Mouse (Mus musculus) heart, postnatal 25 days (tissue): ENCODE measurements around the gene Psg19. TPM values are rescaled to one million over a fixed set of nuclear protein-coding genes. Genes with fewer than 3 reads are reported as not detected.
"Not testable (repeated sequence)": the region's sequence is repeated elsewhere in the genome, so short reads cannot be mapped to it uniquely, and the experiment has no call there.

Experiments
- DNase-seq: peaks from one replicate; pipeline ENCODE4 v3.0.0; 2022; ENCODE audit warnings: low spot score
- intact Hi-C: fragments of 180-260 bp; cut with DNase I; formaldehyde crosslinking; loops from one replicate; pipeline ENCODE4 v1.15.1; 2025
- total RNA-seq, 2 experiments: library from RNA; stranded (reverse); gene quantifications; 2 replicates each; pipeline ENCODE4 v1.2.3; 2021

Psg19 gene
- total RNA-seq, 2 experiments from 2014 or later: not detected

- no peak for DNase-seq
- intact Hi-C loops: loop anchor here (1.0 kb wide), 1 partner anchor 124 kb away; no protein-coding TSS in a partner anchor
Observed at GRCm38 (mm10) chr7:18748994-18749895, 49.1 kb downstream of the Psg19 start.

GRCm38 (mm10) chr7:18747420-18747819 is 50.9 kb downstream of the Psg19 start:
- intact Hi-C loops: not testable (repeated sequence)

DNA sequence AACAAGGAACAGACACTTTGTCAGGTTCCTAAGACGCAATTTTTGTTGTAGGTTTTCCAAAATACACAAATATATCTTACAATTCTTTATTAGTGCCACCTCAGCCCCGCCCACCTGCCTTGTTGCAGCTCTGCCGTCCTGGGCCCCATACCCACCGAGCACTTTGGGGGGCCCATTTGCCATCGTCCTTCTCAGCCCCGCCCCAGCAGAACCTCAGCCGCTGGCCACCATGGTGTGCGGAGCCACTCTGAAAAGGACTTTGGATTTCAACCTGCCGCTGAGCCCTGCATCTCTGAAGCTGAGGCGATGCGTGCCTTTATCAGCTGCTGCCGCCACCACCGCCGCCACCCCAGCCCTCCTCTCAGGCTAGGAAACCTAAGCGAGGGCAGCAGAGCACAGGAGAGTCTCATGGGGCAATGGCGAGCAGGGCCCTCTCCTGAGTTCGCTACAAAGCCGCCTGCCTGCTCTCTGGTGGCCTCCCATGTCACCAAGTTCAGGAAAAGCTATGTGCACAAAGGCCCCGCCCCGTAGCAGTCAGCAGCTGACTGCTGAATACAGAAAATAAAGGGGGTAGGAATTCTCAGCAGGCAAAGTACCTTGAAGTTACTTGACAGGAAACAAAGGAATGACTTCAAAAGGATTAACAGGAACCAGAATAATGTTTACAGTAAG is 52.0 kb downstream of the Psg19 start:
- intact Hi-C loops: no loop called here
- no peak for DNase-seq

More at GRCm38 (mm10) chr7:18747420-18747819, 50.9 kb downstream of the Psg19 start:
- DNase-seq: not testable (repeated sequence)

Other genes starting within 250 kb of the Psg19 start
- not detected for gene Psg27, start 231.2 kb downstream of the Psg19 start, total RNA-seq
- gene Psg23, start 182.0 kb downstream of the Psg19 start, total RNA-seq: not detected
- not detected for gene Psg21, start 141.8 kb downstream of the Psg19 start, total RNA-seq
- gene Psg20, start 112.3 kb downstream of the Psg19 start, total RNA-seq: not detected
- gene Psg22, start 80.4 kb downstream of the Psg19 start, total RNA-seq: not detected
- gene Psg17, start 23.1 kb upstream of the Psg19 start, total RNA-seq: not detected
- gene Mill2, start 41.4 kb upstream of the Psg19 start, total RNA-seq: 1 to 10 TPM; 6.5 to 6.7 TPM
- 1 to 10 TPM; 1.2 to 1.7 TPM for gene Pglyrp1, start 72.8 kb upstream of the Psg19 start, total RNA-seq
- 1 to 10 TPM; 7.7 to 8.3 TPM for gene Ccdc61, start 111.9 kb upstream of the Psg19 start, total RNA-seq
- 1 to 10 TPM; 5.5 to 6.6 TPM for gene Nova2, start 127.4 kb upstream of the Psg19 start, total RNA-seq
- gene Nanos2, start 188.9 kb upstream of the Psg19 start, total RNA-seq: not detected
- gene Mypop, start 192.7 kb upstream of the Psg19 start, total RNA-seq: 1 to 10 TPM; 3.2 to 4.0 TPM
- 10 to 100 TPM; 20.2 to 23.6 TPM for gene Irf2bp1, start 205.5 kb upstream of the Psg19 start, total RNA-seq
- gene Foxa3, start 225.0 kb upstream of the Psg19 start, total RNA-seq: not detected
- 10 to 100 TPM; 76.3 to 80.1 TPM for gene Sympk, start 225.9 kb upstream of the Psg19 start, total RNA-seq